Mouse (Mus musculus) lung, adult 2 months (tissue): ENCODE measurements at regions not wholly inside any gene's neighbourhood (a gene's known extent, or its start where the extent isn't known, plus 50 kb on each side); places are given as distances from the start of the nearest gene placed in this dataset.

Source experiments
- CTCF ChIP-seq: fragments of 200-500 bp; IDR thresholded peaks from 2 replicates; pipeline ENCODE4 v1.5.1; 2011; ENCODE audit warnings: mild to moderate bottlenecking, low read length, control low read depth; ENCODE audit not compliant: insufficient read depth
- POLR2A ChIP-seq: fragments of 200-500 bp; IDR thresholded peaks from 2 replicates; pipeline ENCODE4 v1.6.1; 2011; ENCODE audit warnings: low read depth, mild to moderate bottlenecking, control low read depth, low read length, borderline replicate concordance; ENCODE audit errors: extremely low read depth

DNA sequence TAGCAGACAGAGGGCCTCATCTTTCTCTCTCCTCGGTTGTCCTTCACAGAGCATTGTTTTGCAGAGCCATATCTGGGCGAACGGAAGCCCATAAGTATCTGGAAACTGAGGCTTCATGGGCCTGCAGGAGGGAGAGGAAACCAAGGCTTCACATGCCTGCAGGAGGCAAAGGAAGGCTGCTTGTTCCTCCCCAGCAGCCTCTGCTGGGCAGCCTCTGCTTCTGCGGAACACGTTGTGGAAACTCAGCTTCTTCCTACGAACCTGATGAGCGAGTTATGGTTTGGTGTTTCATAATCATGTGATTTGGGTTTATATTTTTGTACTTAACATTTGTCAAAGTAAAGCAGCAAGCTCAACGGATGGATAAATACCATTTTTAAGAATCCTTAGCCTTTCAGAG is 177.6 kb upstream of the Arglu1 start:
- TF ChIP-seq POLR2A (no peak), CTCF (no peak)
